Mouse (Mus musculus) ES-Bruce4 (cell line): ENCODE data around the gene Il22ra1.

Experiments
- CTCF ChIP-seq: IDR thresholded peaks from one replicate; pipeline ENCODE4 v1.8.1; 2011; ENCODE audit warnings: low read depth, low read length
- EP300 ChIP-seq: IDR thresholded peaks from 2 replicates; pipeline ENCODE4 v1.6.1; 2011; ENCODE audit warnings: low read depth, low read length; ENCODE audit not compliant: insufficient read depth
- POLR2A ChIP-seq: IDR thresholded peaks from one replicate; pipeline ENCODE4 v1.8.1; 2011; ENCODE audit warnings: low read length; ENCODE audit not compliant: insufficient read depth

GRCm38 (mm10) chr4:135704016-135704415 is 24.0 kb upstream of the Il22ra1 start:
- no peak for TF ChIP-seq EP300
- no peak for TF ChIP-seq CTCF
- TF ChIP-seq POLR2A, result no peak
